Mouse (Mus musculus): ENCODE data around the gene Ptpro. TPM values are rescaled to one million over a fixed set of nuclear protein-coding genes. Genes with fewer than 3 reads are reported as not detected.

The Ptpro gene
- total and polyA plus RNA-seq, 3 experiments: 0.11 to 0.16 TPM; not detected in 1

- H3K9me3 ChIP-seq (replicated peaks; ENCODE audit: low read length): no peaks in the 10 kb centered on the region
- no peak overlapping the region for H3K9ac ChIP-seq (ENCODE audit: insufficient read depth, low read depth)
- H3K4me3 ChIP-seq (replicated peaks in 1 of 3; ENCODE audit: low read depth in 2 of 3, low read length in 2 of 3, poor library complexity in 1 of 3): no peak overlapping the region
- in situ Hi-C loops (cut with MboI; ENCODE audit: low pct_ligation_motif_present, low pct_unique_long_range_greater_than_20kb, low sequenced_read_pairs): no loop called here
- H3K4me2 ChIP-seq (ENCODE audit: insufficient read depth, low read depth, poor library complexity, severe bottlenecking): no peak overlapping the region
- H3K79me2 ChIP-seq (replicated peaks; ENCODE audit: control insufficient read depth, extremely low read depth, insufficient read depth, poor library complexity, severe bottlenecking): no peaks in the 10 kb centered on the region
- no peak overlapping the region for H3K27ac ChIP-seq (ENCODE audit: insufficient read depth, low read depth)
- H3K36me3 ChIP-seq (replicated peaks in 1 of 2; ENCODE audit: control insufficient read depth in 1 of 2, insufficient read depth in 1 of 2, low read length in 1 of 2): no peaks in the 10 kb centered on the region
- H3K27me3 ChIP-seq (replicated peaks): no peaks in the 10 kb centered on the region
- dilution Hi-C loops (cut with MboI; ENCODE audit: extremely low pct_ligation_motif_present, extremely low pct_unique_long_range_greater_than_20kb, low sequenced_read_pairs): no loop called here
- no peak for DNase-seq (ENCODE audit: extremely low read depth)
- peaks cover 0 to 20% of the 10 kb centered on the region in 2 experiments; a peak in 2 of 4 replicates for H3K4me1 ChIP-seq (ENCODE audit: control insufficient read depth in 1 of 2, insufficient read depth in 2 of 2)
- TF ChIP-seq SIN3A (IDR thresholded peaks at IDR 0.05; ENCODE audit: low read length) (no peak), RCOR1 (conservative IDR thresholded peaks at IDR 0.05; ENCODE audit: low read depth, low read length) (no peak)
Measured at GRCm38 (mm10) chr6:137360166-137360565, 108.0 kb downstream of the Ptpro start.

GRCm38 (mm10) chr6:137362216-137362615, 110.1 kb downstream of the Ptpro start:
- no peak for DNase-seq (ENCODE audit: extremely low read depth)
- in situ Hi-C loops (cut with MboI; ENCODE audit: low pct_ligation_motif_present, low pct_unique_long_range_greater_than_20kb, low sequenced_read_pairs) (no loop called here), dilution Hi-C loops (cut with MboI; ENCODE audit: extremely low pct_ligation_motif_present, extremely low pct_unique_long_range_greater_than_20kb, low sequenced_read_pairs) (no loop called here)
- Histone ChIP-seq H3K9ac (ENCODE audit: insufficient read depth, low read depth) (no peak overlapping the region), H3K27ac (ENCODE audit: insufficient read depth, low read depth) (no peak overlapping the region), H3K4me2 (ENCODE audit: insufficient read depth, low read depth, poor library complexity, severe bottlenecking) (no peak overlapping the region), H3K27me3 (replicated peaks) (no peaks in the 10 kb centered on the region), H3K4me3 (replicated peaks in 1 of 3; ENCODE audit: low read depth in 2 of 3, low read length in 2 of 3, poor library complexity in 1 of 3) (no peak overlapping the region), H3K79me2 (replicated peaks; ENCODE audit: control insufficient read depth, extremely low read depth, insufficient read depth, poor library complexity, severe bottlenecking) (no peaks in the 10 kb centered on the region), H3K4me1 (ENCODE audit: control insufficient read depth in 1 of 2, insufficient read depth in 2 of 2) (peaks cover 0 to 28% of the 10 kb centered on the region in 2 experiments; a peak in 2 of 4 replicates), H3K9me3 (replicated peaks; ENCODE audit: low read length) (no peaks in the 10 kb centered on the region), H3K36me3 (replicated peaks in 1 of 2; ENCODE audit: control insufficient read depth in 1 of 2, insufficient read depth in 1 of 2, low read length in 1 of 2) (no peaks in the 10 kb centered on the region)
- TF ChIP-seq MEF2A (IDR thresholded peaks at IDR 0.05; ENCODE audit: borderline replicate concordance, low read depth, low read length) (no peak), JUN (IDR thresholded peaks at IDR 0.05; ENCODE audit: insufficient read depth, low read depth, low read length) (no peak), GABPA (IDR thresholded peaks at IDR 0.05; ENCODE audit: insufficient replicate concordance, low read depth, low read length) (no peak), POLR2A (IDR thresholded peaks at IDR 0.05; ENCODE audit: low read depth, low read length) (no peak), POLR2AphosphoS2 (IDR thresholded peaks at IDR 0.05; ENCODE audit: low read depth, low read length) (no peak), MAZ (IDR thresholded peaks at IDR 0.05; ENCODE audit: low read depth, low read length) (no peak), ZKSCAN1 (IDR thresholded peaks at IDR 0.05; ENCODE audit: borderline replicate concordance, low read depth, low read length) (no peak), ZMIZ1 (IDR thresholded peaks at IDR 0.05; ENCODE audit: low read depth, low read length) (no peak), RAD21 (IDR thresholded peaks at IDR 0.05; ENCODE audit: low read depth, low read length) (no peak), ZNF384 (IDR thresholded peaks at IDR 0.05; ENCODE audit: low read depth, low read length) (no peak), IRF4 (IDR thresholded peaks at IDR 0.05; ENCODE audit: low read depth, low read length) (no peak), ZC3H11A (IDR thresholded peaks at IDR 0.05; ENCODE audit: low read depth, low read length) (no peak), ELF1 (IDR thresholded peaks at IDR 0.05; ENCODE audit: low read depth, low read length) (no peak), CTCF (conservative IDR thresholded peaks at IDR 0.05 in 1 of 2, IDR thresholded peaks at IDR 0.05 in 1 of 2; ENCODE audit: low read depth in 2 of 2, low read length in 2 of 2) (no peak), RCOR1 (conservative IDR thresholded peaks at IDR 0.05; ENCODE audit: low read depth, low read length) (no peak), KAT2A (IDR thresholded peaks at IDR 0.05; ENCODE audit: insufficient replicate concordance, low read length) (no peak), TCF12 (IDR thresholded peaks at IDR 0.05; ENCODE audit: low read depth, low read length) (no peak), TBP (conservative IDR thresholded peaks at IDR 0.05; ENCODE audit: low read depth, low read length) (no peak), PAX5 (IDR thresholded peaks at IDR 0.05; ENCODE audit: low read length) (no peak)
